Mouse (Mus musculus): ENCODE data around the gene Slc25a47. TPM values are rescaled to one million over a fixed set of nuclear protein-coding genes. Genes with fewer than 3 reads are reported as not detected.

The Slc25a47 gene
- polyA plus RNA-seq, 1 experiment from 2014 or later: 481 TPM

DNA sequence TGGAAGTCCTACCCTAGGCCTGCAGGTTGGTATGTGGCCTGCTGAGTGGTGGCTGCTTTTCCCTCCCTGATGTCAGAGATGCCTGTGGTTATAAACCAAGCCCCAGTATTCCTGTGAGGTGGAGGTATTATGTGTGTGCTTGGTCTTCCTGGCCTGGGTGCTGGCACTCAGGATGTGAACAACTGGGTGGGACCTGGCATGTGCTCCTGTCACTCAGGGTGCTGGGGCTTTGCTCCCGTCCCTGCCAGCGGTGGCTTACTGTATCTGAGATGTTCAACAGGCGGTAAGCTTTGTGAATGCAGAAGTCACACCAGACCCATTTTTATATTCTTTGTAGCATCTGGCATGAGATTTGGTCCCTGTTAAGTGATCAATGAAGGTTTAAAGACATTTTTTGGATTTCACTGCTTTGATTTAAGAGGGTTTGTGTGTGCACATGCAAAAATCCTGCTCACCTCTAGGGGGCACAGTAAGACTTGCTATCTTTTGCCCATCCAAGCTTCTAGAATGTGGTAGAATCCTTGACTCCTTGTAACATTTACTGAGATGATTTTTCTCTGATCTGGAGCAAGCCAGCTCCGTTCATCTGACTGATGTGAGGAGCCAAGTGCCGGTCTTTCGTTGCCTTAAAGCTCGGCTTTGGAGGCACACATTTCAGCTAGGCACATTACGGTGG is 67.9 kb downstream of the Slc25a47 start:
- H3K36me3 ChIP-seq (replicated peaks; ENCODE audit: insufficient read depth, low read length): no peaks in the 10 kb centered on the region; the same call in 1 of the 2 replicates
- no peak overlapping the region for H3K27ac ChIP-seq (ENCODE audit: low read depth)
- TF ChIP-seq EP300 (IDR thresholded peaks at IDR 0.05; ENCODE audit: low read depth) (no peak), CTCF (IDR thresholded peaks at IDR 0.05; ENCODE audit: low read depth) (peak; percentile 74)
- ATAC-seq (no peak), DNase-seq (peak; percentile 50)
- H3K27me3 ChIP-seq (ENCODE audit: insufficient read depth, low read length): no peaks in the 10 kb centered on the region
- H3K9me3 ChIP-seq (ENCODE audit: low read length): no peaks in the 10 kb centered on the region
- H3K4me2 ChIP-seq (ENCODE audit: low read depth, low read length): no peak overlapping the region
- no peak overlapping the region for H3K4me3 ChIP-seq (ENCODE audit: low read depth, low read length)
- no peaks in the 10 kb centered on the region for H3K4me1 ChIP-seq (ENCODE audit: insufficient read depth)
- no peak overlapping the region for H3K9ac ChIP-seq (replicated peaks)
- WGBS (ENCODE audit: insufficient replicate concordance): 86% methylated on average over 8 of the region's 8 CpGs

DNA sequence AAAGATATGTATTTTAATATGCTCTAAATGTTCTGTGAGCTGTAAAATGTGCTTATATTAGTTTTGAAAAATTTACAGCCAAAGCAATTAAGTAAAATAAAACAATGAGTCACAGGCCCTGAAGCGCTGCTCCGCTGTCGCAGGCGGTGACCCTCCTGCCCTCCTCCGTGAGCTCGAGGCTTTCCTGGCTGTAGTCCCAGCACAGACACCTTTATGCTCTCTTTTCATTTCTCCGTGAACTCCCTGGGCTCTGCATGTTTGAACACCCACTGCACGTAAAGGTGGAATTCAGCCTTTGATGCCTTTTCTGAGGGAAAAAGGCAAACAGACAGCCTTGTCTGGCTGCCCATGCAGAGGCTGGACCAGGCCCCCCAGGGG is 68.4 kb downstream of the Slc25a47 start:
- 74% methylated on average over 8 of the region's 8 CpGs for WGBS (ENCODE audit: insufficient replicate concordance)
- Histone ChIP-seq H3K9me3 (ENCODE audit: low read length) (no peaks in the 10 kb centered on the region), H3K4me2 (ENCODE audit: low read depth, low read length) (no peak overlapping the region), H3K4me1 (ENCODE audit: insufficient read depth) (no peaks in the 10 kb centered on the region), H3K36me3 (replicated peaks; ENCODE audit: insufficient read depth, low read length) (no peaks in the 10 kb centered on the region), H3K4me3 (ENCODE audit: low read depth, low read length) (no peak overlapping the region), H3K9ac (replicated peaks) (no peak overlapping the region), H3K27ac (ENCODE audit: low read depth) (no peak overlapping the region), H3K27me3 (ENCODE audit: insufficient read depth, low read length) (no peaks in the 10 kb centered on the region)
- no peak for TF ChIP-seq EP300 (IDR thresholded peaks at IDR 0.05; ENCODE audit: low read depth)
- no peak for TF ChIP-seq CTCF (IDR thresholded peaks at IDR 0.05; ENCODE audit: low read depth)
- ATAC-seq (no peak), DNase-seq (no peak)

DNA sequence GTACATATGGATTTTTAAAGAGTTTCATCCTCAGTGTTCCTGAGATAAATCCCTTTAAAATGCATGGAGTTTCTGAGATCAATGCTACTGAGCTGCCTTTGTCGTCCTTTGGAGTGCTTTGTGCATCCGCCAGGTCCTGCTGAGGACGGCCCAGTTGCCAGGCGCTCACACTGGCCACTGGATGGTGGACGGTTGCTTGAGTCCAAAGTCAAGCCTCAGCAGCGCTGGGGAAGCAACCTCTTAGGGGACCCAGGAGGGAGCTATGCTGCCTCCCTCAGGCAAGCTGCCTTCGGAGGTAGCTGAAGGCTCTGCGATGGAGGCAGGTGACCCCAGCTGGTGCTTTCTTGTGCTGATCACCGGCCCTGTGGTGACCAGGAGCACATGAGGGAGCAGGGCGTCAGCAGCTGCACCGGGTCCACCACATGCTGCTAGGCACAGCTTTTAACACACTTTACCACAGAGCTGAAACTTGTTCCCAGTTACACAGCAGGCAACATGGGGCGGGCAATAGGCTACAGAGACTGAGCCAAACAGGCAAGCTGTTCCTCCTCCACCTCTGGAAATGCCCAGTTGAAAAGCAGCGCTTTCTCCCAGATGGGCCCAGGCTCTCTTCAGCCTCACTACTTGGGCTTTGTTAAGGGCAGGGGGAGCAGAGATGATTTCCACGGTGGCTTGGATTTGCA is 69.9 kb downstream of the Slc25a47 start:
- H3K4me1 ChIP-seq (ENCODE audit: insufficient read depth): no peaks in the 10 kb centered on the region
- WGBS (ENCODE audit: insufficient replicate concordance): 70% methylated on average over 14 of the region's 14 CpGs
- no peaks in the 10 kb centered on the region for H3K27me3 ChIP-seq (ENCODE audit: insufficient read depth, low read length)
- TF ChIP-seq CTCF (IDR thresholded peaks at IDR 0.05; ENCODE audit: low read depth) (no peak), EP300 (IDR thresholded peaks at IDR 0.05; ENCODE audit: low read depth) (no peak)
- ATAC-seq: no peak
- no peak overlapping the region for H3K4me2 ChIP-seq (ENCODE audit: low read depth, low read length)
- H3K36me3 ChIP-seq (replicated peaks; ENCODE audit: insufficient read depth, low read length): no peaks in the 10 kb centered on the region
- no peak overlapping the region for H3K4me3 ChIP-seq (ENCODE audit: low read depth, low read length)
- H3K9ac ChIP-seq (replicated peaks): no peak overlapping the region
- H3K9me3 ChIP-seq (ENCODE audit: low read length): no peaks in the 10 kb centered on the region
- no peak for DNase-seq
- no peak overlapping the region for H3K27ac ChIP-seq (ENCODE audit: low read depth)

DNA sequence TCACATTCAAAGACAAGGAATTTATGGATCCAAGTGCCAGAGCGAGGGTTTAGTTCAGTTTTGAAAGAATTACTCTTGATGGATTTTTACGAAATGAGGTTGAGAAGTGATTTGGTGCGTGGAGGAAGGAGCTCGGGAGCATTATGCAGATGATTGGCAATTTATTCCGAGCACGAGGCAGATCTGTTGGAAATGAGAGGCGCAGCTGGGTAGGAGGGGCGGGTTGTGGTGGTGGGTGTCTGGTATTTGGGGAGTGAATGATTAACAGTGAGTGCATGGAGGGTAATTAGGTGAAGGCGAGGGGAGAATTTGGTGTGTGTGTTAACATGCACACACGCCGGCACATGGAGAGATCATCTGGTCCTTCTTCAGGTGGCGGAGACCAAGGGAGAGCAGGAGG is 70.6 kb downstream of the Slc25a47 start:
- no peaks in the 10 kb centered on the region for H3K4me1 ChIP-seq (ENCODE audit: insufficient read depth)
- DNase-seq (no peak), ATAC-seq (no peak)
- no peak overlapping the region for H3K4me2 ChIP-seq (ENCODE audit: low read depth, low read length)
- WGBS (ENCODE audit: insufficient replicate concordance): 81% methylated on average over 12 of the region's 12 CpGs
- H3K36me3 ChIP-seq (replicated peaks; ENCODE audit: insufficient read depth, low read length): no peaks in the 10 kb centered on the region
- no peak overlapping the region for H3K9ac ChIP-seq (replicated peaks)
- H3K27ac ChIP-seq (ENCODE audit: low read depth): no peak overlapping the region
- no peaks in the 10 kb centered on the region for H3K9me3 ChIP-seq (ENCODE audit: low read length)
- no peaks in the 10 kb centered on the region for H3K27me3 ChIP-seq (ENCODE audit: insufficient read depth, low read length)
- no peak for TF ChIP-seq CTCF (IDR thresholded peaks at IDR 0.05; ENCODE audit: low read depth)
- no peak overlapping the region for H3K4me3 ChIP-seq (ENCODE audit: low read depth, low read length)

MicroRNAs within 50 kb of the gene (microRNA counts, 519-probe panel; counts per million panel counts)
- microRNA mmu-miR-345-3p (not detected), microRNA mmu-miR-345-5p (3,802 counts per million, percentile 40 among the panel's probes with 10 or more counts)

Small RNA genes lying within 50 kb of the gene (microRNA-seq; reads per million reads assigned to microRNA genes)
- gene Mir345: 448 reads per million, percentile 61 among the genes with 10 or more reads in this experiment

Other genes with a start within 250 kb of the Slc25a47 start
- gene Degs2, start 133.7 kb upstream of the Slc25a47 start, polyA plus RNA-seq (2015; fragmentation: Nextera tagmentation; extraction: Ambion mirVana): 0.13 TPM in 2 replicates
- 5.3 and 5.9 TPM in 2 replicates for gene Yy1, start 43.1 kb upstream of the Slc25a47 start, polyA plus RNA-seq (2015; fragmentation: Nextera tagmentation; extraction: Ambion mirVana)
- 3.5 and 5.8 TPM in 2 replicates for gene Slc25a29, start 163 bp upstream of the Slc25a47 start, polyA plus RNA-seq (2015; fragmentation: Nextera tagmentation; extraction: Ambion mirVana)
- 2.4 and 2.6 TPM in 2 replicates for gene Wdr25, start 57.6 kb downstream of the Slc25a47 start, polyA plus RNA-seq (2015; fragmentation: Nextera tagmentation; extraction: Ambion mirVana)
- 13.8 and 15.9 TPM in 2 replicates for gene Wars, start 58.1 kb downstream of the Slc25a47 start, polyA plus RNA-seq (2015; fragmentation: Nextera tagmentation; extraction: Ambion mirVana)
- 0.24 and 0.27 TPM in 2 replicates for gene Begain, start 232.2 kb downstream of the Slc25a47 start, polyA plus RNA-seq (2015; fragmentation: Nextera tagmentation; extraction: Ambion mirVana)

All from liver, postnatal 0 days (tissue).